Mouse (Mus musculus) inflammation-experienced regulatory T-cells (primary cell): ENCODE results near the gene Samd3. TPM values are rescaled to one million over a fixed set of nuclear protein-coding genes. Genes with fewer than 3 reads are reported as not detected.

Experiments used
- polyA plus RNA-seq, 2 experiments: library from polyadenylated mRNA; unstranded; fragments of 100-300 nt; shearing (Covaris generic); gene quantifications; one replicate each; pipeline ENCODE4 v1.2.1; 2017

The Samd3 gene
- polyA plus RNA-seq = 1 to 10 TPM; 1.4 to 7.6 TPM

DNA sequence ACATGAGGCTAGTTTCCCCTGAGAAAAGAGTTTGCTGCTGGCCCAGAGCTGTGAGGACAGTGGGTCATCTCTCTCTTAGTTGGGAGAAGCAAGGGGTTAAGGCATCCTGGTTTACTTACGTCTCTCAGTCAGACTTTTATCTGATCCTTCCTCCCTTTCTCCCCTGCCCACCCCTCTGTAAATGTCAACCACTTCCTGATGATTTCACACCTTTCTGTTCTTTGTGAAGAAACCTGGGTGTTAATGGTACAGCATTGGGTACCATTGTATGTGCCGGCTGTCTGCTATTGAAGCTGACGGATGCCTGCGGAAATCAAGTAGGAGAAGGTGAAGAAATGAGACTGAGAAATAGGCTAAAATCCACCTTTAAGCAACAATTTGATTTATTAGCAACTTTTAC is at the start of gene Samd3:
Samd3 (plus strand) TSS at position 220 of the 400 bp plus-strand sequence.

Other genes with a start within 250 kb of the Samd3 start
- 1 to 10 TPM in 1 of 2 experiments, not detected in 1; 1.5 TPM for gene Gm9767, start 151.5 kb upstream of the Samd3 start, polyA plus RNA-seq
- under 1 TPM in 1 of 2 experiments, not detected in 1; 0.17 TPM for gene Tmem200a, start 150.7 kb upstream of the Samd3 start, polyA plus RNA-seq
- gene L3mbtl3, start 146.3 kb downstream of the Samd3 start, polyA plus RNA-seq = 10 to 100 TPM; 20.0 to 20.4 TPM